Mouse (Mus musculus) cerebellum, adult 2 months (tissue): Measurements from ENCODE around the gene 2010300C02Rik.

Source experiments
- CTCF ChIP-seq: fragments of 200-500 bp; IDR thresholded peaks from 2 replicates; pipeline ENCODE4 v1.5.1; 2011; ENCODE audit warnings: low read depth, mild to moderate bottlenecking, control low read depth, low read length, moderate library complexity, borderline replicate concordance; ENCODE audit not compliant: insufficient read depth
- POLR2A ChIP-seq: fragments of 200-500 bp; IDR thresholded peaks from 2 replicates; pipeline ENCODE4 v1.6.1; 2011; ENCODE audit warnings: low read length, control low read depth, borderline replicate concordance; ENCODE audit not compliant: insufficient read depth

DNA sequence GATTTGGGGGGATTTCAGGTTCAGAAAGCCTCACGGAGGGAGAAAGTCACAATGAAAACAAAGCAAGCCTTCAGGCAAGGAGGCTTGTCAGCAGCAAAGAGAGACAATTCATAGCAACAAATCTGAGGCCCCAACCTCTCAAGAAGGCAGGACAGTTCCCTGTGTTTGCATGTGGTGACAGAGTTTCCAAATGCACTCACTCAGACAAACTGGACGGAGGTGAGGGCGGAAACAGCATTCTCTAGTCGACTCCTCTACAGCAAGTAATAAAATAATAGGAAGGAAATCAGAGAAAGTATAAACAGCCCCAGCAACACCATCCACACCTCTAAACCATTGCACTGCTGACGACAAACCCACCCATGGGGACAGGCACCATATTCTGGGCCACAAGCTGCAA is 120.9 kb downstream of the 2010300C02Rik start:
- no peak for TF ChIP-seq CTCF
- no peak for TF ChIP-seq POLR2A
